Mouse (Mus musculus) embryonic fibroblast, embryonic 13.5 days (primary cell): ENCODE data around the gene Pkn2.

Source experiments
- CTCF ChIP-seq: IDR thresholded peaks from 2 replicates; pipeline ENCODE4 v1.5.1; 2011; ENCODE audit warnings: mild to moderate bottlenecking, control low read depth, low read length, moderate library complexity, borderline replicate concordance; ENCODE audit not compliant: insufficient read depth
- POLR2A ChIP-seq: IDR thresholded peaks from 2 replicates; pipeline ENCODE4 v1.6.1; 2011; ENCODE audit warnings: low read depth, mild to moderate bottlenecking, control low read depth, low read length, moderate library complexity

GRCm38 (mm10) chr3:142811582-142811981, 70.2 kb downstream of the Pkn2 start:
- TF ChIP-seq CTCF (no peak), POLR2A (no peak)
